Mouse (Mus musculus): ENCODE results near the gene Gm10251.
"Not testable (repeated sequence)": the region's sequence is repeated elsewhere in the genome, so short reads cannot be mapped to it uniquely, and the experiment has no call there.

GRCm38 (mm10) chr14:6720151-6720550, 36.2 kb upstream of the Gm10251 start, which contains the start of gene Gm8050:
- not testable (repeated sequence) for TF ChIP-seq CTCF, EP300 (IDR thresholded peaks at IDR 0.05; ENCODE audit: low read depth)

Data from liver, embryonic 14.5 days (tissue).